Mouse (Mus musculus) cerebellum, postnatal 25 days (tissue): ENCODE measurements around the gene Ints14.

Experiments
- DNase-seq, 2 experiments: peaks; one replicate each; pipeline ENCODE4 v3.0.0; 2021; ENCODE audit warnings: mixed read lengths in 2 of 2

The Ints14 gene

GRCm38 (mm10) chr9:64960117-64960977 is at the start of gene Ints14:
Ints14 (plus strand) TSS chr9:64960905.
- peak; percentile 98 for DNase-seq

DNA sequence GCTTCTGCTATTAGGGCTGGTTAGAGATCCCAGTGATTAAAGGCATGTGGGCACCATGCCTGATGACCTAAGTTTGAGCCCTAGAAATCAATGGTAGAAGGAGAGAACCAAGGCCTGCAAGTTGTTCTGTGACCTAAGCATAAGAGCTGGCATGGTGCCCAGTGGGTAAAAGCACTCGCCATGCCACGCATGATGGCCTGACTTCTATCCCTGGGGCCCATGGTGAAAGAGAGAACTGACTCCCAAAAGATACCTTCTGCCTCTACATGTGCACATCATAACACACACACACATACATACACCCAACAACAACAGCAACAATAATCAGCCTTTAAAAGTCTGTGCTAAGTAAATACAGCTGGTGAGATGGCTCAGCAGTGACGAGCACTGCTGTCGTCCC is 47.3 kb upstream of the Ints14 start:
- no peak for DNase-seq

- DNase-seq = no peak
Observed at GRCm38 (mm10) chr9:64913973-64914372, 46.7 kb upstream of the Ints14 start.

DNA sequence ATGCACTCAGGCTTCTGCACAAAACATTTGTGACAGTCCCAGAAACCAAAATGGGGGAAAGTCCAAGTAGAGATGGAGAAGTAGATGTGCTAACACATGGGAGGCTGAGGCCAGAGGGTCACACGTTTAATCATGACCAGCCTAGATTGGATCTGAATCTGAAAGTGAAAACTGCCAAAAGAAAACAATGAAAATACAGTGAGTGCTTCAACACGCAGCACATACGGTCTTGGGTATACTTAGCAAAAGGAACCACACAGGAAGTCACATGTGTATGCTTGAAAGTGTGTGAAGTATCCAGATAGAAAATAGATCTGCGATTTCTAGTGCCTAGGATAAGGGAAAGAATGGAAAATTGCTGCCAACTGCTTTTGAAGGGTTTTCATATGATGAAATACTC is 46.1 kb upstream of the Ints14 start:
- DNase-seq = no peak

- no peak for DNase-seq
Observed at GRCm38 (mm10) chr9:64918560-64918959, 42.1 kb upstream of the Ints14 start.

- no peak for DNase-seq
Observed at GRCm38 (mm10) chr9:64925771-64926170, 34.9 kb upstream of the Ints14 start.

- DNase-seq = peak; percentile 69 to 84
Observed at GRCm38 (mm10) chr9:64926201-64926991, 34.3 kb upstream of the Ints14 start.

GRCm38 (mm10) chr9:64930256-64930655 is 30.4 kb upstream of the Ints14 start:
- DNase-seq = no peak

GRCm38 (mm10) chr9:64931751-64932610 is 28.7 kb upstream of the Ints14 start:
- DNase-seq = peak; percentile 21 to 27

DNA sequence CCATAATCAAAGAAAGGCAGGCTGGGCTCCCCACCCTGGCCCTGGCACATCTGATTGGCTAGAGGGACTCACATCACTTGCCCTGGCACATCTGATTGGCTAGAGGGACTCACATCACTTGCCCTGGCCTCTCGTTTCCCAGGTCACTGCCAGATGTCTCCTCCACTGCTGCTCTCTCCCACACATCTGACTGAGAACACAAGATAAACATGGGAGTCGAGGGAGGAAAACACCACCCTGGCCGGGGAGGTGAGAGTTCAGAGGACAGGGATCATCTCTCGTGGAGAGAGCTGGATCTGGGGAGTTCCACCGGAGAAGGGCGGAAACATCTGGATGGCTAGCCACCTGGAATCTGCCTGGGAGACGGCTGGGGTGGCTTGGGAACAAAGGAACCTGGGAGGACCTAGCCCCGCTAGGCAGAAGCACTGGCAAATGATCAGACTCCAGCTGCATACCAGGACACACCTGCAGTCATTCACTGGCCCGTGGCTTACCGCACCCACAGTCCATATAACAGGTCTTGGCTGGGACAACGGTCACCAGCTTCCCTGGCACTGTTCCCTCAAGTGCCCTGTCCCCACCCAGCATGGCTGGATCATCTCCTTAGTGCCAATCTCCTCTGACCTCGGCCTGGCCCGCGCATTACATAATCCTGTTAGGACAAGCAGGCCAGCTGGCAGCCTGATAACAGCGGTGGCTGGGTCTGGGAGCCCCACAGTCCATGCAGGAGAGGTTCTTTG is 26.5 kb upstream of the Ints14 start:
- peak; percentile 44 to 47 for DNase-seq

- peak; percentile 39 to 70 for DNase-seq
Observed at GRCm38 (mm10) chr9:64936508-64936907, 24.2 kb upstream of the Ints14 start.

DNA sequence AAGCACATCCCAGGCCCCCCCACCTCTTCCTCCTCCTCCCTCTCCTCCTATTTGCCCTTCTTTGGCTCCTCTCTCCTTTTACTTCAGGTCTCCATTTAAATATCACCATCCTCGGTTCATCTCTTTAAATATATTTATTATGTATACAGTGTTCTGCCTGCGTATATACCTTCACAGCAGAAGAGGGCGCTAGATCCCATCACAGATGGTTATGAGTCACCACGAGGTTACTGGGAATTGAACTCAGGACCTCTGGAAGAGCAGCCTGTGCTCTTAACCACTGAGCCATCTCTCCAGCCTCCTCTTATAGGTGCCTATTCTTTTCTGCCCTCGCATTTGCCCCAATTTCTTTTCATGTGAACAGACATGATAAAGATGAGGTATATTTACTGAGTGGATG is 23.2 kb upstream of the Ints14 start:
- no peak for DNase-seq

GRCm38 (mm10) chr9:64938535-64938934 is 22.2 kb upstream of the Ints14 start:
- no peak for DNase-seq

- DNase-seq = no peak
Observed at GRCm38 (mm10) chr9:64939281-64939680, 21.4 kb upstream of the Ints14 start.

DNA sequence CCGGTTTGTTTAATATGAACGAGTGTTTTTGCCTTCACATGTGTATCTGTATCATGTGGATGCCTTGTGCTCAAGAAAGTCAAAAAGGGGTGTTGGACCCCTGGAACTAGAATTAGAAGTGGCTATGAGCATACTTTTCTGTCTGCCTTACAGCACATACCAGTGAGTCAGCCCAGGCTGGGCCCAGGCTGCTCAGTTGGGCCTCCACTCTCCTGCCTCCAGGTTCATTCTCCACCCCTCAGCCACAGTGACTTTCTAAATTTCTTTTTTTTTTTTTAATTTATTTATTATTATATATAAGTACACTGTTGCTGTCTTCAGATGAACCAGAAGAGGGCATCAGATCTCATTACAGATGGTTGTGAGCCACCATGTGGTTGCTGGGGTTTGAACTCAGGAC is 20.9 kb upstream of the Ints14 start:
- no peak for DNase-seq

- no peak for DNase-seq
Observed at GRCm38 (mm10) chr9:64940731-64941346, 19.9 kb upstream of the Ints14 start.

GRCm38 (mm10) chr9:64941650-64942049 is 19.1 kb upstream of the Ints14 start:
- no peak for DNase-seq

DNA sequence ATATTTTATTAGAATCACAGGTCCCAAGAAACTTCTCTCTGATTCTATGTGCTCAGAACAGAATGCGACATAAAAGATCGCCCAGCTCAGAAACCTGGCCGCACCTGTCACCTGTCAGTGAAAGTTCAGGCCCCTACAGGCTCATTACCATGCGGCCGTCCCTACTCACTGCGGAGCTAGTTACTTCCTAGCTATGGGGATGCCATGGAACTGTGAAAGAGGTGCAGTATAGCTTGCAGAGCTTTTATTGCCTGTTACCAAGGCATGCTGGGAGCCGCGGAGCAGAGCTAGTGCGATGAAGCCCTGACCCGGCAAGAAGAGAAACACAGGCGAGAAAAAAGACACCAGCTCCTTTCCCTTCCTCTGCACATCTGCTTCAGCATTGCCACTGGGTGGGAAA is 16.7 kb upstream of the Ints14 start:
- no peak for DNase-seq

- no peak for DNase-seq
Observed at GRCm38 (mm10) chr9:64947483-64948095, 13.1 kb upstream of the Ints14 start.

- no peak for DNase-seq
Observed at GRCm38 (mm10) chr9:64951161-64951657, 9.5 kb upstream of the Ints14 start, which contains the start of gene Slc24a1. Slc24a1 (minus strand) TSS chr9:64951607.

DNA sequence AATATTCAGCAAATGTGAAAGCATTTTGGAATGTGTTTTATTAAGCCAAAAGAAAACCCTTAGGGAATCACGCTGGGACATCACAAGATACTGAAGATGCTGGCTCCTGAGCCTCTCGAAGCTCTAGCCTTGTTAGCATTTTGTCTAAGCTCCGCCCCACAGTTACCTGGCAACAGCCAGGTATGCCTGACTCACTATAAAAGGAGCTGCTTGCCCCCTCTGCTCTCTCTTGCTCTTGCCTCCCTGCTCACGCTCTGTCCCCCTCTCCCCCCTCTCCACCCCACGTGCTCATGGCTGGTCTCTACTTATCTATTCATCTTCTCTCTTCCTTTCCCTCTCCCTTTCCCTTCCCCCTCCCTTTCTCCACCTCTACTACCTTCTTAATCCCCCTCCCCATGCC is 8.7 kb upstream of the Ints14 start:
- no peak for DNase-seq
